Mouse (Mus musculus) embryonic fibroblast, embryonic 13.5 days (primary cell): Measurements from ENCODE around the gene Cntn6.

ENCODE experiments used
- CTCF ChIP-seq: IDR thresholded peaks from 2 replicates; pipeline ENCODE4 v1.5.1; 2011; ENCODE audit warnings: mild to moderate bottlenecking, control low read depth, low read length, moderate library complexity, borderline replicate concordance; ENCODE audit not compliant: insufficient read depth
- POLR2A ChIP-seq: IDR thresholded peaks from 2 replicates; pipeline ENCODE4 v1.6.1; 2011; ENCODE audit warnings: low read depth, mild to moderate bottlenecking, control low read depth, low read length, moderate library complexity

DNA sequence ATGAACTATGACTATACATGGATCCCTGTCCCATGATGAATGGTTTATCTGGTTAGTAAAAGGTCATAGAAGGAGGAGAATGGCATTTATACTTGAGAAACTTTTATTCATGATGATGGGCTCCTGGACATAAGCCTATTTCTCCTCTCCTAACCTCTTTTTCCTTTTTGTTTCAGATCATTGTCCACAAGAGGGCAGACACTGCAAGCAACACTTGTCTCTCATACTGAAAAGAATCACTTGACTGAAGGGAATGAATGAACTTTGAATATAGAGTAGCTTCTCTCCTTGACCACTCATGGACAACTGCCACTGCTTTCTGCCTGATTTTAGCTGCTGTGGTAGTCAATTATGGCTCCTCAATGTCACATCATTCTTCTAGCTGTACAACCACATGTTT lies 13.3 kb upstream of the Cntn6 start:
- TF ChIP-seq CTCF (no peak), POLR2A (no peak)
